Mouse (Mus musculus): ENCODE data around the gene Stag2. TPM values are rescaled to one million over a fixed set of nuclear protein-coding genes. Genes with fewer than 3 reads are reported as not detected.

Gene Stag2
- polyA plus RNA-seq, 1 experiment = 19.9 TPM

DNA sequence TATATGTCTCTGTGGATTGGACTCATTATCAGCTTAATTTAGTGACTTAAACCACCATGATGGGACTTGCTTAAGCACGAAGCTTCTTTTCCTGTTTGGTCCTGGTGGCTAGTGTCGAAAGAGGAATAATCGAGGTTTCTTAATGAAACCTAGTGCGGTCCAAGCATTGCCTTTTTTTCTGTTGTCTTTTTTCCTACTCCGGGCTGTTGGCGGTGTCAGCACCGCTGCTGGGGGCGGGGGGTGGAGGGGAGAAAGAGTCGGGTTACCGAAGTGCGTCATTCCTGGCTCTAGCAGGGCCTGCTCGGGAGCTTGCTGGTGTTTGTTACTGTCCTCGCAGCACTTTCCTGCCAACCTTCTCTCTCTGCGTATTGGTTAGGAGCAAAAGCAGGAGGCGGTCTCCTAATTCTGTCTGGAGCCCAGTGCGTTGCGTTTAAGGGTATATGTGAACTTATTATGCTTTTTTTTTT, 2.8 kb downstream of the Stag2 start:
- DNase-seq = peak; percentile 51
- peaks cover 10% of the 10 kb centered on the region for H3K4me1 ChIP-seq (replicated peaks; ENCODE audit: control insufficient read depth, insufficient read depth, low read length)
- no peaks in the 10 kb centered on the region for H3K36me3 ChIP-seq (ENCODE audit: control insufficient read depth, insufficient read depth, low read length)
- WGBS = under 1% methylated on average over 17 of the region's 17 CpGs
- TF ChIP-seq POLR2A (IDR thresholded peaks at IDR 0.05; ENCODE audit: control insufficient read depth, extremely low read depth, insufficient read depth, low read length, poor library complexity) = peak; percentile 47; the same call in 1 of the 2 replicates
- no peak for TF ChIP-seq CTCF (IDR thresholded peaks at IDR 0.05; ENCODE audit: borderline replicate concordance, control insufficient read depth, extremely low read depth, insufficient read depth, low read length, poor library complexity)
- peak overlapping the region; percentile 94 for H3K4me3 ChIP-seq (ENCODE audit: control insufficient read depth, insufficient read depth, low read length)
- peak overlapping the region; percentile 95 for H3K27ac ChIP-seq (ENCODE audit: control insufficient read depth, insufficient read depth, low read length)
- no peaks in the 10 kb centered on the region for H3K27me3 ChIP-seq (ENCODE audit: control insufficient read depth, insufficient read depth, low read length)

DNA sequence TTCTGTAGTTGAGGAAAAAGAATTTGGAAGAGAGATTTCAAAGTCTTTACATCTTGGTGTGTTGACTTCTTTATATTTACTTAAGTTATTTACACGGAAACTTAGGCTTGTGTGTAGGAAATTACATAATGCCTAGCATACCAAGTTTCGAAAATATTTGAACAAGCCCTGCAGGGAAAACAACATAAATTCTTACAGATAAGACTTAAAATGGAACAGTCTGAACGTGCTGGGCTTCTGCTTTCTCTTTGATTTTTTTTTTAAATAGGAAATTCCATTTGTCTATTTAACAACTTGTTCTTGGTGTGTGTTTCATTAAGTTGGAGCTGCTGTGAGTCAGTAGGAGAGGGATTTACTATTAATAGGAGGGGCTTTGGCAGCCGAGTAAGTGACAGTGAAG, 3.9 kb downstream of the Stag2 start:
- 2% methylated on average over 4 of the region's 4 CpGs for WGBS
- no peak for DNase-seq
- no peaks in the 10 kb centered on the region for H3K36me3 ChIP-seq (ENCODE audit: control insufficient read depth, insufficient read depth, low read length)
- peaks cover 10% of the 10 kb centered on the region for H3K4me1 ChIP-seq (replicated peaks; ENCODE audit: control insufficient read depth, insufficient read depth, low read length)
- peak overlapping the region; percentile 16; the same call in 1 of the 2 replicates for H3K4me3 ChIP-seq (ENCODE audit: control insufficient read depth, insufficient read depth, low read length)
- no peak for TF ChIP-seq POLR2A (IDR thresholded peaks at IDR 0.05; ENCODE audit: control insufficient read depth, extremely low read depth, insufficient read depth, low read length, poor library complexity)
- no peak for TF ChIP-seq CTCF (IDR thresholded peaks at IDR 0.05; ENCODE audit: borderline replicate concordance, control insufficient read depth, extremely low read depth, insufficient read depth, low read length, poor library complexity)
- H3K27ac ChIP-seq (ENCODE audit: control insufficient read depth, insufficient read depth, low read length) = no peak overlapping the region
- no peaks in the 10 kb centered on the region for H3K27me3 ChIP-seq (ENCODE audit: control insufficient read depth, insufficient read depth, low read length)

DNA sequence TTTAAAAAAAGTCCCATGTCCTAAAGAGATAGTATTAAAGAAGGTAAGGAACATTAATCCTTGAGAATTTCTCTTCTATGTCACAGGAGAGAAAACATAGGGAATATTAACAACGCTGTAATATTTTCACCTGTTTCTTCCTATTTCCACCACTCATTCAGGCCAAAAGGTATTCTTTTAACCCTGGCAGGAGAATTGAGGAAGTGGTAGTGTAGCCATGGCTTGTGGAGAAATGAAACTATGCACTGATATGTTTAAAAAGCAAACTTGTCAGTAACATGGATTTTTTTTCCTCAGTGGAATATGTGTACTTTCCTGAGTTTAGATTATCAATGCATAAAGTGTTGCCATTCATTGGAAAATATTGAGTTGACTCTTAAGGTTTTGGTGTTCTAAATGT, 16.3 kb downstream of the Stag2 start:
- H3K4me3 ChIP-seq (ENCODE audit: control insufficient read depth, insufficient read depth, low read length) = no peak overlapping the region
- TF ChIP-seq CTCF (IDR thresholded peaks at IDR 0.05; ENCODE audit: borderline replicate concordance, control insufficient read depth, extremely low read depth, insufficient read depth, low read length, poor library complexity) (no peak), POLR2A (IDR thresholded peaks at IDR 0.05; ENCODE audit: control insufficient read depth, extremely low read depth, insufficient read depth, low read length, poor library complexity) (no peak)
- WGBS = 14% methylated on average over 1 of the region's 1 CpGs
- DNase-seq = no peak
- no peaks in the 10 kb centered on the region for H3K36me3 ChIP-seq (ENCODE audit: control insufficient read depth, insufficient read depth, low read length)
- H3K27me3 ChIP-seq (ENCODE audit: control insufficient read depth, insufficient read depth, low read length) = no peaks in the 10 kb centered on the region
- H3K4me1 ChIP-seq (replicated peaks; ENCODE audit: control insufficient read depth, insufficient read depth, low read length) = no peaks in the 10 kb centered on the region
- no peak overlapping the region for H3K27ac ChIP-seq (ENCODE audit: control insufficient read depth, insufficient read depth, low read length)

DNA sequence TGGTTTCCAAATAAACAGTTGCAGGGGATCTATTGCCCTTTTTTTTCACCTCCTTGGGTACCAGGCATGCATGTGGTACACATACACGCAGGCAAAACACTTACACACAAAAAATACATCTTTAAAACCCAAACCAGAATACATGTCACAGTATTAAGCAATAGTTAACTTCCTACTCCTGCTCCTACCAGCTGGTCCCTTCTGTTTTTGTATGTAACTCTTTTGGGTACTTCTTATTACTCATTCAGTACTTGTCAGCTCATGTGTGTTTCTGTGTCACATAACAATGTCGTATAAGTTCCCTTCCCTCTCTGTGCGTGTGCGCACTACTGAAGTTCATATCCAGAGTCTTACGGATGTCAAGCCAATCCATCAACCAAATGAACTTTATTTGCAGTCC, 21.7 kb downstream of the Stag2 start:
- no peak for DNase-seq
- 93% methylated on average over 5 of the region's 5 CpGs for WGBS
- no peaks in the 10 kb centered on the region for H3K36me3 ChIP-seq (ENCODE audit: control insufficient read depth, insufficient read depth, low read length)
- H3K4me1 ChIP-seq (replicated peaks; ENCODE audit: control insufficient read depth, insufficient read depth, low read length) = no peaks in the 10 kb centered on the region
- H3K27ac ChIP-seq (ENCODE audit: control insufficient read depth, insufficient read depth, low read length) = no peak overlapping the region
- H3K27me3 ChIP-seq (ENCODE audit: control insufficient read depth, insufficient read depth, low read length) = no peaks in the 10 kb centered on the region
- TF ChIP-seq CTCF (IDR thresholded peaks at IDR 0.05; ENCODE audit: borderline replicate concordance, control insufficient read depth, extremely low read depth, insufficient read depth, low read length, poor library complexity) (no peak), POLR2A (IDR thresholded peaks at IDR 0.05; ENCODE audit: control insufficient read depth, extremely low read depth, insufficient read depth, low read length, poor library complexity) (no peak)
- H3K4me3 ChIP-seq (ENCODE audit: control insufficient read depth, insufficient read depth, low read length) = no peak overlapping the region

DNA sequence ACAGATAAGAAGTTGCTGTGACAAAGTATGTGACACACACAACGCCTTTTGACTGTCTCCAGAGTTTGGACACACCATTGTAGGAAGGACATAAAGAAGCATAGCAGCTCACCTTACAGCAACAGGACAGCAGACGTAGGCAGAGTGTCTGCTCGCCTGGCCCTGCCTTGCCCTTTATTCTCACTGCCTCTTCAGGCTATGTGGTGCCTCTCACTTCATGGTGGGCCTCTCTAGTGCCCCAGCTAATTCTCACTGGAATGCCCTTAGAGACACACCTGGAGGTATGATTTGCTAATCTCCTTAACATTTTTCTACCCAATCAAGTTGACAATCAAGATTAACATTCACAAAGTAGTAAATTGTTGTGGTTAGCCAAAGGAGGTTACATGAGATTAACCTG, 38.5 kb downstream of the Stag2 start:
- Histone ChIP-seq H3K4me1 (replicated peaks; ENCODE audit: control insufficient read depth, insufficient read depth, low read length) (no peaks in the 10 kb centered on the region), H3K4me3 (ENCODE audit: control insufficient read depth, insufficient read depth, low read length) (no peak overlapping the region), H3K27ac (ENCODE audit: control insufficient read depth, insufficient read depth, low read length) (no peak overlapping the region), H3K36me3 (ENCODE audit: control insufficient read depth, insufficient read depth, low read length) (no peaks in the 10 kb centered on the region), H3K27me3 (ENCODE audit: control insufficient read depth, insufficient read depth, low read length) (no peaks in the 10 kb centered on the region)
- no peak for DNase-seq
- TF ChIP-seq CTCF (IDR thresholded peaks at IDR 0.05; ENCODE audit: borderline replicate concordance, control insufficient read depth, extremely low read depth, insufficient read depth, low read length, poor library complexity) (no peak), POLR2A (IDR thresholded peaks at IDR 0.05; ENCODE audit: control insufficient read depth, extremely low read depth, insufficient read depth, low read length, poor library complexity) (no peak)
- WGBS = 93% methylated on average over 3 of the region's 3 CpGs

DNA sequence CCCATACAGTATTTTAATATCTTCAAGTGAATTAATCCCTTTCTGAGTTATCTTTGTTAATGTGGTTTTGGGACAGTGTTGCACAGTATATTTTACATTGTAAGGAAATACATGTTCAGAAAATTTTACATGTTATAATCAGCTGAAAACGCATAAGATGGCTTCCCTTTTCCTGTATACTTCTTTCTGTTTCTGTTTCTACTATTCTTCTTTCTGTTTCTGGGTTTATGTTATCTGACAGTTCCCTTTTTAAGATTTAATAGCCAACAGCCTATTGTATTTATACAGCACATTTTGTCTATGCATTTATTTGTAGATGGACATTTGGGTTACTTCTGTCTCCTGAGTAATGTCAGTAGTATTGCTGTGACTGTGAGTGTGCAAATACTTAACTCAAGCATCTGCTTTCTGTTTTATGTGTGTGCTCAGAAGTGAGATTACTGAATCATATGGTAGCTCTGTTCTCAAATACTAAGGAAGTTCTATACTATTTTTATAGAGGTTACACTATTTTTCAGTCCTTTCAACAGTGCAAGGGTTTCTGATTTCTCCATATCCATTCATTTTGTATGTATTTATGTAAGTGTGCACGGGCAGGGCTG, 39.8 kb downstream of the Stag2 start:
- WGBS = 48% methylated on average over 2 of the region's 2 CpGs
- DNase-seq = no peak

More for the DNA sequence above, 39.8 kb downstream of the Stag2 start:
- Histone ChIP-seq H3K4me3 (ENCODE audit: control insufficient read depth, insufficient read depth, low read length) (no peak overlapping the region), H3K27me3 (ENCODE audit: control insufficient read depth, insufficient read depth, low read length) (no peaks in the 10 kb centered on the region), H3K36me3 (ENCODE audit: control insufficient read depth, insufficient read depth, low read length) (no peaks in the 10 kb centered on the region), H3K27ac (ENCODE audit: control insufficient read depth, insufficient read depth, low read length) (no peak overlapping the region), H3K4me1 (replicated peaks; ENCODE audit: control insufficient read depth, insufficient read depth, low read length) (no peaks in the 10 kb centered on the region)
- TF ChIP-seq POLR2A (IDR thresholded peaks at IDR 0.05; ENCODE audit: control insufficient read depth, extremely low read depth, insufficient read depth, low read length, poor library complexity) (no peak), CTCF (IDR thresholded peaks at IDR 0.05; ENCODE audit: borderline replicate concordance, control insufficient read depth, extremely low read depth, insufficient read depth, low read length, poor library complexity) (no peak)

All from thymus, adult 2 months (tissue).